Mouse (Mus musculus) heart, postnatal 4 days (tissue): ENCODE data around the gene Fam120c. TPM values are rescaled to one million over a fixed set of nuclear protein-coding genes. Genes with fewer than 3 reads are reported as not detected.
"Not testable (repeated sequence)": the region's sequence is repeated elsewhere in the genome, so short reads cannot be mapped to it uniquely, and the experiment has no call there.

Experiments used
- DNase-seq: peaks from one replicate; pipeline ENCODE4 v3.0.0; 2021
- total RNA-seq, 2 experiments: library from RNA; stranded (reverse); gene quantifications; 2 replicates each; pipeline ENCODE4 v1.2.3; 2021

Fam120c gene
- 10 to 100 TPM; 11.0 to 11.6 TPM for total RNA-seq

DNA sequence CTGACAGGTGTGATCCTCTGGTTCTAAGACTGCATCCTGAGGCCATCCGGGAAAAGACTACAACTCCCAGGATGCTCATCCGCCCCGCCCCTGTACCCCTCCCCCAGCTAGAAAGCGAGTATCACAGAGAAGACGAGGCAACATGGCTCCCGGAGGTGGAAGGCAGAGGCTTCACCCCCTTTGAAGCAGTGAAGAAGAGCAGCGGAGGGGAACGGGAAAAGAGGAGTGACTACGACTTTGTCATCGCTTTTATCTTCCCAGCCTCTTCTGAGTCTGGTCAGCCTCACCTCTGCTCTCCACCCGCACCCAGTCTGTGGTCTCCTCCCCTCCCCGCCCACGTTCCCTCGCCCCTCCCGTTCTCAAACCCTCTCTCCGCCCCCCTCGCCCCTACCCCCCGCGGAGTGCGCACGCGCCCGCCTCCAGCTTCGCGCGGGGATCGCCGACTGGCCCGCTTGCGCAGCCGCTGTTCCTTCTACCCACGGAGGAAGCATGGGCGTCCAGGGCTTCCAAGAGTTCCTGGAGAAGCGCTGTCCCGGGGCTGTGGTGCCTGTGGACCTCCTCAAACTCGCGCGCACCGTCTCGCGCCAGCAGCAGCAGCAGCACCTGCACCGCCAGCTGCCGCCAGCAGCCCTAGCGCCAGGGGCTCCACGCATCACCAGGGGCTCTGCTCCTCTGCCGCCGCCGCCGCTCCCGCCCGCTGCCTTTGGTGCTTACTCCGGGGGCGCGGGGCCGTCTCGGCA, at the start of gene Fam120c:
Gene Fam120c, plus strand, starts transcription at position 415 of the 740 bp plus-strand sequence.
- peak; percentile 87 for DNase-seq

GRCm38 (mm10) chrX:151298329-151298728, 45.6 kb upstream of the Fam120c start:
- no peak for DNase-seq

DNA sequence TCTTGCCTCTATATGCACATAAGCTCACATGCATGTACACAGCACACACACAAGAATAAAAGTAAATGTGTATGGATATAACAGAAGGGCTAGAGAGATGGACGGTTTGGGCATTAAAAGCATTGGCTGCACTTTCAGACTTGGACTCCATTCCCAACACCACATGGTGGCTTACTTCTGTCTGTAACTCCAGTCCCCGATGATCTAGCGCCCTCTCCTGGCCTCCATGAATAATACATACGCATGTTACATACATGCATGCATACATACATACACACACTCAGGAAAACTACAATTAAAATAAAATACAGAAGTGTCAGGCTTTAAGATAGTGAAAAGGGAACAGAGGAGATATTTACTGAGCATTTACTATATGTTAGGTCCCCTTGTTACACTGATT, 30.2 kb upstream of the Fam120c start:
- no peak for DNase-seq

GRCm38 (mm10) chrX:151333615-151334014, 10.4 kb upstream of the Fam120c start:
- DNase-seq: no peak

- peak; percentile 84 for DNase-seq
Measured at GRCm38 (mm10) chrX:151337804-151338203, 6.2 kb upstream of the Fam120c start.

GRCm38 (mm10) chrX:151344501-151344984, 568 bp downstream of the Fam120c start:
- DNase-seq: peak; percentile 35

- peak; percentile 10 for DNase-seq
Measured at GRCm38 (mm10) chrX:151345333-151346125, 1.6 kb downstream of the Fam120c start.

GRCm38 (mm10) chrX:151347278-151347677, 3.3 kb downstream of the Fam120c start:
- DNase-seq: no peak

- no peak for DNase-seq
Measured at GRCm38 (mm10) chrX:151349322-151349721, 5.3 kb downstream of the Fam120c start.

DNA sequence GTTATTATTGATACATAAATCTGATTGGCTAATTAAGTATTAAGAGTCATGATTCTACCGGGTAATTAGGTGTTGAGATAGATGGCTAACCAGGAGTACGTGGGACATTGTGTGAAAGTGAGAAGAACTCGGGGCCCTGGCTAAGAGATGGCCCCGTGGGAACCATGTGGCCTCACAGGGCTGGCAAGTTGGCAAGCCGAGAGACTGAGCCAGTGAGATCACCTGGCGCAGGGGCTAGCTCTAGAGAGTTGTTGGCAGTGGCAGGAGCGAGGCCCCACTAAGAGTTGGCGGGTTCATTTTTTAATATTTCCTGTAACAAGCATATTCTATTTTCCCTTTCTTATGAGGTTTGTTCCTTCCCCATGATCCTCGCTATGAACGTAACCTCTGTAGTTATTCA, 74.8 kb downstream of the Fam120c start:
- DNase-seq: no peak

DNA sequence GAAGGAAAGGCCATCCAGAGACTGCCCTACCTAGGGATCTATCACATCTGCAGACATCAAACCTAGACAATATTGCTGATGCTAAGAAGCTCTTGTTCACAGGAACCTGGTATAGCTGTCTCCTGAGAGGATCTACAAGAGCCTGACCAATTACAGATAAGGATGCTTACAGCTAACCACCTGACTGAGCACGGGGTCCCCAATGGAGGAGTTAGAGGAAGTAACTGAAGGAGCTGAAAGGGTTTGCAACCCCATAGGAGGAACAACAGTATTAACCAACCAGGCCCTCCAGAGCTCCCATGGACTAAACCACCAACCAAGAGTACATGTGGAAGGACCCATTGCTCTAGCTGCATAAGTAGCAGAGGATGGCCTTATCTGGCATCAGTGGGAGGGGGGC, 76.8 kb downstream of the Fam120c start:
- no peak for DNase-seq

- no peak for DNase-seq
Measured at GRCm38 (mm10) chrX:151443637-151444036, 99.7 kb downstream of the Fam120c start.

GRCm38 (mm10) chrX:151444189-151444588, 100.2 kb downstream of the Fam120c start:
- no peak for DNase-seq

- DNase-seq: no peak
Measured at GRCm38 (mm10) chrX:151488128-151488527, 144.2 kb downstream of the Fam120c start.

- DNase-seq: not testable (repeated sequence)
Measured at GRCm38 (mm10) chrX:151493269-151493668, 149.3 kb downstream of the Fam120c start.

DNA sequence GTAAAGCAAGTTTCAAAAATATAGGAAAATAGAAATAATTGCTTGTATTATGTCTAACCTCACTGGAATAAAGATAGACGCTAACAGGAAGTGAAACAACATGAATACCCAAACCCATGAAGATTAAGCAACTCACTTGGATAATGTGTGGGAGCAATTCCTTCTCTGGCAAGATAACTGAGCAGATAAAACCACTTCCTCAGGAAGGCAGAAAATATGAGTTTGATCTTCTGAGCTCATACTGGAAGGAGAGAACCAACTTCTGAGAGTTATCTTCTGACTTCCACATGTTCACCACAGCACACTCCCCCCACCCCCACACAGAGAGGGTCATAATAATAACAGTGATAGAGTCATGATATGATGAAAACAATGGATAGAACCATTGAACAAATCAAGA, 152.6 kb downstream of the Fam120c start:
- no peak for DNase-seq

GRCm38 (mm10) chrX:151508536-151508935, 164.6 kb downstream of the Fam120c start:
- DNase-seq: no peak

DNA sequence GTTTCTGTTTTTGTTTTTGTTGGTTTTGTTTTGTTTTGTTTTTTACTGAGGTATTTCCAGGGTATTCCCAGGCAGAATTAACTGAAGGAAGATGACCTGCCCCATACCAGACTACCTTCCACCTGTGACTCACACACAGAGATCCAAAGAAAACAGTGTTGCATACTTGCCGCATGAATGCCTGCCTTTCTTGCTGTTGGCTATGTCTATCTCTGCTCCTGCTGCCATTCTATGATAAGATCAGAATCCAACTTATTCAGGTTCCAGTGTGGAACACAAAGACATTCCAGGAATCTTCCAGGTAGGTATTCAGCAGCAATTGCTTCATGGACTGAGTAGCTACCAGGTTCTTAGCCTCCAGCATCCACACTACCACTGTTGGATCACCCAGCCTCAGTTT, 165.9 kb downstream of the Fam120c start:
- no peak for DNase-seq

- DNase-seq: no peak
Measured at GRCm38 (mm10) chrX:151513066-151513465, 169.1 kb downstream of the Fam120c start.

DNA sequence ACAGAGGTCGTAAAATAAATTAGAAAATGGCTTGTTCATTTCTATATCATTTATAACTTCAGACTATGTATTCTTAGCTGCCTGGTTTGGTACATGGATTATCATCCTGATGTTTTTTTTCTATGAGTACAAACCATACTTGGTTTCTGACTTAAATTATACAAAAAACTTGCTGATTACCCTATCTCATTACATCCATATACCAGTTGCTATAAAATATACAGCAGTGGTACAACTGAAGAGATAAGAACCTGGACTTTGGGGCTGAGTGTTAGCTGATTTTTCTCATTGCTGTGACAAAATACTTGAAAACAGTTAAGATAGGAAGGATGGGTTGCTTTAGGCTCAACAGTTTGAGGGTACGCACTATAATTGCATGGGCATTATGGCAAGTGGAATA, 169.7 kb downstream of the Fam120c start:
- DNase-seq: no peak

DNA sequence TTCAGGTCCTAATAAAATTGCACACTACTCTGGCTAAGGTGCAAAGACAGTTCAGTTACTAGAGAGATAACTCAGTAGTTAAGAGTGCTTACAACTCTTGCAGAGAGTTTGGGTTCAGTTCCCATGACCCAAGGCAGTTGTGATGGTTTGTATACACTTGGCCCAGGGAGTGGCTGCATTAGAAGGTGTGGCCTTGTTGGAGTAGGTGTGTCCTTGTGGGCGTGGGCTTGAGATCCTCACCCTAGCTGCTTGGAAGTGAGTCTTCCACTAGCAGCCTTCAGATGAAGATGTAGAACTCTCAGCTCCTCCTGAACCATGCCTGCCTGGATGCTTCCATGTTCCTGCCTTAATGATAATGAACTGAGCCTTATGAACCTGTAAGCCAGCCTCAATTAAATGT, 174.2 kb downstream of the Fam120c start:
- no peak for DNase-seq

GRCm38 (mm10) chrX:151520127-151520457, 176.1 kb downstream of the Fam120c start:
- DNase-seq: no peak

GRCm38 (mm10) chrX:151520458-151521322, 176.7 kb downstream of the Fam120c start, which contains the start of gene Phf8:
Gene Phf8, plus strand, starts transcription at chrX:151520672.
- DNase-seq: peak; percentile 96
